Mouse (Mus musculus) gastrocnemius, postnatal 4 days (tissue): ENCODE measurements around the gene Lad1. TPM values are rescaled to one million over a fixed set of nuclear protein-coding genes. Genes with fewer than 3 reads are reported as not detected.
A peak's percentile ranks its signal among the peaks of the same experiment; 100 is the strongest.

Experiments
- DNase-seq, 2 experiments: peaks; one replicate each; pipeline ENCODE4 v3.0.0; 2021 to 2022; ENCODE audit warnings: low spot score in 2 of 2, mixed read lengths in 2 of 2
- total RNA-seq, 2 experiments: library from RNA; stranded (reverse); gene quantifications; 2 replicates each; pipeline ENCODE4 v1.2.3; 2021

Gene Lad1
- total RNA-seq, 2 experiments from 2014 or later: 0.39 to 0.44 TPM

DNA sequence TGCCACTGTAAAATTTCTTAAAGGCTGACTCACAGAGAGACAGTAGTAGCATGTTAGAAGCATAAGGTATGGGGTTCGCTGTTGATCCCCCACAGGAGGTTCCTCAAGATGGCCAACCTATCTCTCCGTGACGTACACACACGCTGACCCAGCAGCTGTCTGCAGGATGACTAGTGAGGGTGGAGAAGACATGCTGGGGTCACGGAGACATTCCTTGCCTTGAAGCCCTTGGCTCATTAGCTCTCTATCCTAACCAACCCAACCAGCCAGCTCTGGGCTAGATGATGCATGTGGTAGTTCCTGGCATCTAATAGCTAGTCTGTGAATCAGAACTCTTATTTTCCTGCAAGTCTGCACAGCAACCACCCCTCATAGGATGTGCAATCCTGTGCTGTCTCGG, 50.2 kb downstream of the Lad1 start:
- DNase-seq: no peak

DNA sequence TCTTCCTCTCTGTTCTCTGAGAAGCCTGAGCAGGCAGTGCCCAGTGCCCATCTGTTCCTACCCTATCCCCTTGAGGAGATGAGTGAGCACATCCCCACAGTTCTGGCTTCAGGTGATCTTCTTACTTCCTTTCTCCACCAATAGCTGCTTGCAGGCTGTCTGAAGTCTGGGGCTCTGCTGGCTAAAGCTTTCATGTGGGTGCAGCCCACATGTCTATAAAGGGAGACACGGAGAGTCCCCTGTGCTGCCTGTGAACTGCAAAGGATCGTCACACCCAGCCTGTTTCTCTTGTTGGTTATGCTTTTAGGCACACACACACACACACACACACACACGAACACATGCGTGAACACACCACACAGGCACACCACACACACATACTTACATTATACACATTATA, 54.6 kb downstream of the Lad1 start:
- no peak for DNase-seq

DNA sequence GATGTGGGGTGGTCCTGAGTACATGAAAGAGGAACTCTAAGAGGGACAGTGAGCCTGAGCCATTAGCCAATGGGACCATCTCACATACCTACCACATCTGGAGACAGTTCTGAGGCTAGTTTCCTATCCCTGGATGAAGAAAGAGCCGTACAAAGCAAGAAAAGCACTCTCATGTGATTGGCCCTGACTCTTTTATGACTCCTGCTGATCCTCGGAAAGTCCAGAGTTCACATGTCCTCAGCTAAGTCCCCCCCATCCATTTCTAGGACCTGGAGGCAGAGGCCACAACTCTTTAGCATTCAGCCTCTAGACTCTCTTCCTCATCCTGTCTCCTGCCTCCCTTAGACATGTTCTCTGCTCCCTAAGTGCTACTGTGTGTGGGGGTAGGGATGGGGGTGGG, 58.9 kb downstream of the Lad1 start:
- no peak for DNase-seq

DNA sequence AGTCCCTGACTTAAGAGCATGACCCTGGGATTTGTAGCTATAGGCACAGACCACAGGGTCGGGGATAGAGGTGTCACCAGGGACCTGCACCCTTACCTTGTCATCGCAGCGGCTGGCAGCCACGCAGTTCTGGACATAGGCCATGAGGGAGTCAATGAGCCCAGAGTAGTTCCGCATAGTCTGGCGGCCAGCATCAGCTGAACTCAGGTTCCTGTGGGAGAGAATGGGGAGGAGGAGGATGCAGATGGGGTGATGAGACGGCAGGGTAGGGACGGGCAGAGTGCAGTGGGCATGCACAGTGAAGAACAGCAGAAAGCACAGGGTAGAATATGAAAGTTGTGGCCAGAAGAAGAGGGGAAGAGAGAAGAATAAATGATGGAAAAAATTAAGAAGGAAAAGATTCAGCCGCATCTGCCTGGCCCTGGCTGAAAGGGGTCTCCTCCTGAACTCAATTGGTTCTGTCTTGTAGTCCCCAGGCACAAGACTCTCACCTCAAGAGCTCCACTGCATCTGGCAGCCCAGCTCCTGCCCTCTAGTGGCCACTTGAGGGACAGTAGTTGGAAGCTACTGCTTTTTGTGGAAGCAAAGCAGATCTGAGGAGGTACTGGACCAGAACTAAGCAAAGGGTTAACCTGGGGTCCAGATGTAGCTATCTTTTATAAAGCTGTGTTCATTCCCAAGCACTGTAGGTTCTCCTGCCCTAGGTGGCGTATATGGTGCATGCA, 64.1 kb downstream of the Lad1 start:
- DNase-seq: peak in 1 of 2 experiments; percentile 46

Other genes starting within 250 kb of the Lad1 start
- 10 to 100 TPM; 33.0 to 36.0 TPM for gene Nav1, start 211.3 kb upstream of the Lad1 start, total RNA-seq
- gene Csrp1, start 98.5 kb upstream of the Lad1 start, total RNA-seq: 100 to 1,000 TPM; 109 to 114 TPM
- 10 to 100 TPM; 30.6 to 38.0 TPM for gene Phlda3, start 52.5 kb upstream of the Lad1 start, total RNA-seq
- gene Tnni1, start 39.2 kb upstream of the Lad1 start, total RNA-seq: 100 to 1,000 TPM; 298 to 331 TPM
- 100 to 1,000 TPM; 160 to 174 TPM for gene Tnnt2, start 17.8 kb downstream of the Lad1 start, total RNA-seq
- under 1 TPM; 0.42 to 0.49 TPM for gene Pkp1, start 100.6 kb downstream of the Lad1 start, total RNA-seq
- 10 to 100 TPM; 17.4 to 32.9 TPM for gene Igfn1, start 187.7 kb downstream of the Lad1 start, total RNA-seq
- 10 to 100 TPM; 43.6 to 63.7 TPM for gene Tmem9, start 189.6 kb downstream of the Lad1 start, total RNA-seq
- gene Ascl5, start 232.2 kb downstream of the Lad1 start, total RNA-seq: not detected
- gene Cacna1s, start 234.2 kb downstream of the Lad1 start, total RNA-seq: 100 to 1,000 TPM; 330 to 336 TPM